Mouse (Mus musculus): ENCODE data around the gene Snx21. TPM values are rescaled to one million over a fixed set of nuclear protein-coding genes. Genes with fewer than 3 reads are reported as not detected.

The Snx21 gene
- polyA plus RNA-seq, 1 experiment = 9.9 TPM

GRCm38 (mm10) chr2:164832748-164833301 is 47.2 kb downstream of the Snx21 start, which contains the start of gene Ctsa:
TSS of gene Ctsa (plus strand) at chr2:164832873.
- peaks cover 41% of the 10 kb centered on the region for H3K36me3 ChIP-seq (replicated peaks; ENCODE audit: low read length)
- TF ChIP-seq GATA1 (IDR thresholded peaks at IDR 0.05; ENCODE audit: borderline replicate concordance, low read length) (no peak), FLI1 (IDR thresholded peaks at IDR 0.05; ENCODE audit: low read length) (no peak)
- H3K9me3 ChIP-seq = no peaks in the 10 kb centered on the region
- peaks cover 42% of the 10 kb centered on the region for H3K4me1 ChIP-seq
- peaks cover 3% of the 10 kb centered on the region for H3K27me3 ChIP-seq (replicated peaks)
- H3K4me3 ChIP-seq (replicated peaks) = peak within 1 kb of the TSS; percentile 99

GRCm38 (mm10) chr2:164833314-164833959 is 47.8 kb downstream of the Snx21 start, which contains the start of gene Neurl2:
TSS of gene Neurl2 (minus strand) at chr2:164833456.
- peaks cover 3% of the 10 kb centered on the region for H3K27me3 ChIP-seq (replicated peaks)
- H3K4me1 ChIP-seq = peaks cover 42% of the 10 kb centered on the region
- H3K9me3 ChIP-seq = no peaks in the 10 kb centered on the region
- no peak for TF ChIP-seq FLI1 (IDR thresholded peaks at IDR 0.05; ENCODE audit: low read length)
- no peak for TF ChIP-seq GATA1 (IDR thresholded peaks at IDR 0.05; ENCODE audit: borderline replicate concordance, low read length)
- peaks cover 41% of the 10 kb centered on the region for H3K36me3 ChIP-seq (replicated peaks; ENCODE audit: low read length)
- peak within 1 kb of the TSS; percentile 99 for H3K4me3 ChIP-seq (replicated peaks)

- peaks cover 3% of the 10 kb centered on the region for H3K27me3 ChIP-seq (replicated peaks)
- peaks cover 45% of the 10 kb centered on the region for H3K36me3 ChIP-seq (replicated peaks; ENCODE audit: low read length)
- TF ChIP-seq FLI1 (IDR thresholded peaks at IDR 0.05; ENCODE audit: low read length) (no peak), GATA1 (IDR thresholded peaks at IDR 0.05; ENCODE audit: borderline replicate concordance, low read length) (no peak)
- H3K9me3 ChIP-seq = no peaks in the 10 kb centered on the region
- H3K4me3 ChIP-seq (replicated peaks) = peak overlapping the region; percentile 99
- peaks cover 42% of the 10 kb centered on the region for H3K4me1 ChIP-seq
These were observed 48.9 kb downstream of the Snx21 start for GRCm38 (mm10) chr2:164834531-164834930.

DNA sequence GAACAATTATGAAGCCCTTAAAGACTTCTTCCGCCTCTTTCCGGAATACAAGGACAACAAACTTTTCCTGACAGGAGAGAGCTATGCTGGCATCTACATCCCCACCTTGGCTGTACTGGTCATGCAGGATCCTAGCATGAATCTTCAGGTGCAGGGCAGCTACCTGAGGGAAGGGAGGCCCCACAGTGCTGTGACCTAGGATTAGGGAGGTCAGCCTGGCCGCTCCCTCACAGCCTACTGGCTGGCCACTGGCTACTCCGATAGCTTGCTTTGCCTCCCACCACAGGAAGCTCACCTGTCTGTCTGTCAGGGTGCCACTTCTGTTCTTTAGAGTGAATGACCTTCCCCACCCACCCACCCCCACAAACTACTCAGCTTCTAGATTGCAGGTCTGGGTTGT is 49.5 kb downstream of the Snx21 start:
- no peaks in the 10 kb centered on the region for H3K9me3 ChIP-seq
- H3K4me3 ChIP-seq (replicated peaks) = peak overlapping the region; percentile 99
- H3K4me1 ChIP-seq = peaks cover 40% of the 10 kb centered on the region
- H3K36me3 ChIP-seq (replicated peaks; ENCODE audit: low read length) = peaks cover 51% of the 10 kb centered on the region
- peaks cover 3% of the 10 kb centered on the region for H3K27me3 ChIP-seq (replicated peaks)
- TF ChIP-seq FLI1 (IDR thresholded peaks at IDR 0.05; ENCODE audit: low read length) (no peak), GATA1 (IDR thresholded peaks at IDR 0.05; ENCODE audit: borderline replicate concordance, low read length) (no peak)

Other genes with a start within 250 kb of the Snx21 start
- 0.48 TPM in 1 of 2 replicates, not detected in the other for gene Wfdc2, start 223.4 kb upstream of the Snx21 start, polyA plus RNA-seq (2012; ENCODE audit: insufficient read depth, low replicate concordance)
- not detected in 2 replicates for gene Spint3, start 212.4 kb upstream of the Snx21 start, polyA plus RNA-seq (2012; ENCODE audit: insufficient read depth, low replicate concordance)
- gene Wfdc6a, start 200.4 kb upstream of the Snx21 start, polyA plus RNA-seq (2012; ENCODE audit: insufficient read depth, low replicate concordance) = not detected in 2 replicates
- gene Eppin, start 192.2 kb upstream of the Snx21 start, polyA plus RNA-seq (2012; ENCODE audit: insufficient read depth, low replicate concordance) = not detected in 2 replicates
- not detected in 2 replicates for gene Wfdc6b, start 172.3 kb upstream of the Snx21 start, polyA plus RNA-seq (2012; ENCODE audit: insufficient read depth, low replicate concordance)
- gene Wfdc8, start 172.2 kb upstream of the Snx21 start, polyA plus RNA-seq (2012; ENCODE audit: insufficient read depth, low replicate concordance) = 0.68 TPM in 1 of 2 replicates, not detected in the other
- not detected in 2 replicates for gene Wfdc16, start 147.0 kb upstream of the Snx21 start, polyA plus RNA-seq (2012; ENCODE audit: insufficient read depth, low replicate concordance)
- not detected in 2 replicates for gene Wfdc10, start 129.8 kb upstream of the Snx21 start, polyA plus RNA-seq (2012; ENCODE audit: insufficient read depth, low replicate concordance)
- not detected in 2 replicates for gene Wfdc9, start 129.2 kb upstream of the Snx21 start, polyA plus RNA-seq (2012; ENCODE audit: insufficient read depth, low replicate concordance)
- not detected in 2 replicates for gene Wfdc11, start 111.7 kb upstream of the Snx21 start, polyA plus RNA-seq (2012; ENCODE audit: insufficient read depth, low replicate concordance)
- gene Wfdc13, start 100.7 kb upstream of the Snx21 start, polyA plus RNA-seq (2012; ENCODE audit: insufficient read depth, low replicate concordance) = not detected in 2 replicates
- not detected in 2 replicates for gene Spint4, start 87.3 kb upstream of the Snx21 start, polyA plus RNA-seq (2012; ENCODE audit: insufficient read depth, low replicate concordance)
- not detected in 2 replicates for gene Spint5, start 70.5 kb upstream of the Snx21 start, polyA plus RNA-seq (2012; ENCODE audit: insufficient read depth, low replicate concordance)
- gene Wfdc3, start 39.9 kb upstream of the Snx21 start, polyA plus RNA-seq (2012; ENCODE audit: insufficient read depth, low replicate concordance) = not detected in 2 replicates
- gene Dnttip1, start 39.8 kb upstream of the Snx21 start, polyA plus RNA-seq (2012; ENCODE audit: insufficient read depth, low replicate concordance) = 41.6 and 49.2 TPM in 2 replicates
- 43.1 and 121 TPM in 2 replicates for gene Ube2c, start 15.9 kb upstream of the Snx21 start, polyA plus RNA-seq (2012; ENCODE audit: insufficient read depth, low replicate concordance)
- gene Tnnc2, start 5.9 kb upstream of the Snx21 start, polyA plus RNA-seq (2012; ENCODE audit: insufficient read depth, low replicate concordance) = not detected in 2 replicates
- gene Acot8, start 19.1 kb downstream of the Snx21 start, polyA plus RNA-seq (2012; ENCODE audit: insufficient read depth, low replicate concordance) = 63.1 and 87.6 TPM in 2 replicates
- gene Zswim3, start 19.3 kb downstream of the Snx21 start, polyA plus RNA-seq (2012; ENCODE audit: insufficient read depth, low replicate concordance) = 0.40 TPM in 1 of 2 replicates, not detected in the other
- 13.3 and 15.6 TPM in 2 replicates for gene Zswim1, start 36.9 kb downstream of the Snx21 start, polyA plus RNA-seq (2012; ENCODE audit: insufficient read depth, low replicate concordance)
- not detected in 2 replicates for gene Spata25, start 42.7 kb downstream of the Snx21 start, polyA plus RNA-seq (2012; ENCODE audit: insufficient read depth, low replicate concordance)
- gene Ctsa, start 47.0 kb downstream of the Snx21 start, polyA plus RNA-seq (2012; ENCODE audit: insufficient read depth, low replicate concordance) = 135 and 694 TPM in 2 replicates
- gene Neurl2, start 47.6 kb downstream of the Snx21 start, polyA plus RNA-seq (2012; ENCODE audit: insufficient read depth, low replicate concordance) = 5.4 TPM in 1 of 2 replicates, not detected in the other
- 15.1 and 146 TPM in 2 replicates for gene Pltp, start 71.9 kb downstream of the Snx21 start, polyA plus RNA-seq (2012; ENCODE audit: insufficient read depth, low replicate concordance)
- gene Pcif1, start 93.5 kb downstream of the Snx21 start, polyA plus RNA-seq (2012; ENCODE audit: insufficient read depth, low replicate concordance) = 120 and 158 TPM in 2 replicates
- gene Zfp335, start 125.9 kb downstream of the Snx21 start, polyA plus RNA-seq (2012; ENCODE audit: insufficient read depth, low replicate concordance) = 21.8 and 45.9 TPM in 2 replicates
- 2.4 TPM in 1 of 2 replicates, not detected in the other for gene Mmp9, start 155.0 kb downstream of the Snx21 start, polyA plus RNA-seq (2012; ENCODE audit: insufficient read depth, low replicate concordance)
- gene Slc12a5, start 175.0 kb downstream of the Snx21 start, polyA plus RNA-seq (2012; ENCODE audit: insufficient read depth, low replicate concordance) = 0.47 and 0.89 TPM in 2 replicates
- gene Ncoa5, start 249.0 kb downstream of the Snx21 start, polyA plus RNA-seq (2012; ENCODE audit: insufficient read depth, low replicate concordance) = 19.6 and 47.5 TPM in 2 replicates

Measured in megakaryocyte, embryonic 14.5 days (primary cell).